Mouse (Mus musculus) adrenal gland, adult 8-10 months (tissue): ENCODE measurements around the gene Lpar2. TPM values are rescaled to one million over a fixed set of nuclear protein-coding genes. Genes with fewer than 3 reads are reported as not detected.
A peak's percentile ranks its signal among the peaks of the same experiment; 100 is the strongest.

ENCODE experiments used
- DNase-seq: peaks from one replicate; pipeline ENCODE4 v3.0.0; 2022
- total RNA-seq, 4 experiments: library from RNA; stranded (reverse); gene quantifications; 2 replicates each; pipeline ENCODE4 v1.2.4; 2022

Lpar2 gene
- total RNA-seq = 1 to 10 TPM; 2.4 to 4.8 (median 3.6) TPM

DNA sequence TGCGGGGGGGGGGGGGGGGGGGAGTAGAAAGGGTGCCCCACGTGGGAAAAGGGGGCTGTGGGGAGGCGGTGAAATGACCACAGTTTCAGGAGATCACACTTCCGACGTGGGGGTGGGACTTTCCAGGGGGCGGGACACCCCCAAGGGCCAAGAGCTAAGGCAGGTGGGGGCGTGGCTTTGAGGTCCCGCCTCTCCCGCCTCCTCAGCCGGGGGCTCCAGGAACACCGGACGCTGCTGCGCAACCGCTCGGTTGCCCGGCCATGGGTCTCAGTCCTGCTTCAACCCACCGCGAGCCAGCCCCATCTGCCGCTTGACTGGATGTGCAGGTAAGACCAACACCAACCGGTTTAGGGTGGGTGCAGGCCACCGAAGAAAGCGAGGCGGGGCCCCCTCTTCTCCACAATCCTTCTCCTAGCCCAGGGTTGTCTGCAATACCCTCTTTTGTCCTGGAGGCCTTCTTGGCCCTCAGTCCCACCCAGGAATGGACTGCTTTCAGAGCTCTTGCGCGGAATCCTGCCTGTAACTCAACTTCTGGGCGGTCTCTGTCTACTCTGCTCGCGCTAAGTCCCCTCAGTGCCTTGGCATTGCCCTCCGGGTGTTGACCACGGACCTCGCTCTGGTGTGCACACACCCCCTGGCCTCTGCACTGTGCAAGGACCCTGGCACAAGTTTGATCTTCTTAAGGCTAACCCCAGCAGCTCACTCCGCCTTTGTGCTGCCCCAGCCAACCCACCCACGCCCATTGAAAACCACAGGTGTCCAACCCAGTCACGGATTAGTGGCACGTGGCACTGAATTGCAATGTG, at the start of gene Lpar2:
Gene Lpar2, plus strand, starts transcription at position 44 of the 806 bp plus-strand sequence.
- peak; percentile 52 for DNase-seq

DNA sequence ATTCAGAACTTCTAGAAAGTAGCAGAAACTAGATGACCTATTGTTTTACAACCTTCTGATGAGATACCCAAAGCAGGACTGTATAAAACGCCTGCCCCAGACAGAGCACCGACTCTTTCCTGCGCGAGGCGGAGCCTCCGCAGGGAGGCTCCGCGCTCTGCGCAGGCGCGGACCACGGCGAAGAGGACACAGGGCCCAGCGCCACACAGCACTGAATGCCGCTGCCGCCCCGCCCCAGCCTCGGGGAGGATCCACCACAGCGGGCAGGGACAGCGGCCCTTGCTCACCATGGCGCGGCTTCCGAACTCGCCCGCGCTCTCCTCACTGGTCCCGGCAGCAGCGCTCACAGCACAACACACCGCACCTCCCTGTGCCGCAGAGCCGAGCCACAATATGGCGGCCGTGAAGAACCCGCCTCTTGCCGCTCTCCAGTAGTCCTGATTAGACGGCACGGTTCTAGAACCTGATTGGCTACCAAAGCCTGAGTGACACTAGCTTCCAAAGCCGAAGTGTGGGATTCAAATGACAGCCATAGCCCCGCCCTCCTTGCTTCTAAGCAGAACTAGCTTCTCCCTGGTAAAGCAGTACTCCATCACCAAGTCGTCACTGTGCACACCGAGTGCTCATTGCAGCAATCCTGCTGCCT, 47.6 kb upstream of the Lpar2 start, which contains the start of gene Gm20422:
Gene Gm20422, minus strand, starts transcription at position 384 of the 646 bp plus-strand sequence.
- peak; percentile 87 for DNase-seq

- DNase-seq = no peak
These were observed 47.1 kb upstream of the Lpar2 start for GRCm38 (mm10) chr8:69775149-69775534.

GRCm38 (mm10) chr8:69777111-69777510, 45.1 kb upstream of the Lpar2 start:
- DNase-seq = no peak

- no peak for DNase-seq
These were observed 33.1 kb upstream of the Lpar2 start for GRCm38 (mm10) chr8:69789105-69789504.

DNA sequence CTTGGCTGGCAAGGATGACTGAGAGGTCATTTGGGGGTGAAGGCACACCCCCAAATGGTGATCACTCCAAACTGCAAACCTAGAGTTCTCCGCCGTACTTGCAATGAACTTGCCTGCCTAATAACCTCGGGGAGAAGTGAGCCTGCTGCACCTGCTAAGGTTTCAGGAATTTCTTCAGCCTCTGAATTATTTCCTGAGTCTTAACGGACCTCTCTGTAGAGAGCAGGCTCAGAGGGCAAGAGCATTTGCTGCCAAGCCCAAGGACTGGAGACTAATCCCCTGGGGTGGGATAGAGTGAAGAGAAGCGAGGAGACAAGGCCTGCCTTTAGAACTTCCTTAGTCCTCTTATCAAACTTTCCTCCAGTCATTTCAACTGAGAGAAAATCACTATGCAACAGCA, 32.5 kb upstream of the Lpar2 start:
- no peak for DNase-seq

GRCm38 (mm10) chr8:69790364-69790763, 31.9 kb upstream of the Lpar2 start:
- DNase-seq = no peak

GRCm38 (mm10) chr8:69790773-69791367, 31.4 kb upstream of the Lpar2 start, which contains the start of the genes Atp13a1 and Zfp866:
Atp13a1 (plus strand) TSS chr8:69791163.
Zfp866 (minus strand) TSS chr8:69791178.
- peak; percentile 78 for DNase-seq

GRCm38 (mm10) chr8:69791415-69792068, 30.7 kb upstream of the Lpar2 start:
- no peak for DNase-seq

DNA sequence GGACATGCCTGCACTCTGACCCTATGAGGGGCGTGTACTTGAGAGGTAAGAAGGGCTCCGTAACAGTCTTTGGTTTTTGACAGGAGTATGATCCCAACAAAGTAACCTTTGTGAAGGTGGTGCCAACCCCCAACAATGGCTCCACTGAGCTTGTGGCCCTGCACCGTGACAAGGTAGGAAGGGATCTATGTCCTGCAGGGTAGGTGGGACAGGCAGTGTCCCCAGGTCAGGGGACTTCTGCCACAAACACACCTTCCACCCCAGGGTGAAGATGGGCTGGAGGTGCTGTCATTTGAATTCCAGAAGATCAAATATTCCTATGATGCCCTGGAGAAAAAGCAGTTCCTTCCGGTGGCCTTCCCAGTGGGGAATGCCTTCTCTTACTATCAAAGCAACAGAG, 28.6 kb upstream of the Lpar2 start:
- DNase-seq = no peak

DNA sequence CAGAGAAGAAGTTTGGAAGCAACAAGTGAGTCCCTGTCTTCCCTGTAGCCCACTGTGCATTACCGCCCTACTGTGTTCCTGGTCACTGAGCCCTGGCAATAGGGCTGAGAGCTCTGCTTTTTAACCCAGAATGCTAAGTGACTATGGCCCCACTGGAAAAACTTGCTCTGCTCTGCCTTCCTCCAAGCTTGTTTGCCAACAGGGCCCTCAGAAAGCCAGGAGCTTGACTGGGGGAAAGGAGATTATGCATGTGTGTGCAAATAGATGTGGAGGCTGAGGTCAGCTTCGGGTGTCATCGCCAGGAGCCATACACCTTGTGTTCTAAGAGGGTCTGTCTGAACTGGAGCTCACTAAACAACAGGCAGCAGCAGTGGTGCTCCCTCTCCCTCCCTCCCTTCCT, 28.1 kb upstream of the Lpar2 start:
- DNase-seq = no peak

DNA sequence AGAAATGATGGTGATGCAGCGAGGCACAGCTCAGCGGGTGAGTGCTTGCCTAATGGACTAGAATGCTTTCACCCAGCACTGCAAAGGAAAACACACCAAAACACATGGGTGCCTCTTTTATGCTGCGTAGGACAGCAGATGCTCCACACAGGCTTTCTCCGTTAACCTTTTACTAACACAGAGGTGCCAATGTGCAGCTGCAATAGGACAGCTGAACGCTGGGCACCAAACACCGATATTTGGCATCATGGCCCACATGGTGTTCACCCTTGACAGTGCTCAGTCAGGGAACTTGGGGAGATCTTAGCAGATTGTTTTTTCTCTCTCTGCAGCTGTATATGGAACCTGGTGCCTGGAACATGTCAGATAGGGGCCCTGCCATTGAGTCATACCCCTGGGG, 27.3 kb upstream of the Lpar2 start:
- no peak for DNase-seq

DNA sequence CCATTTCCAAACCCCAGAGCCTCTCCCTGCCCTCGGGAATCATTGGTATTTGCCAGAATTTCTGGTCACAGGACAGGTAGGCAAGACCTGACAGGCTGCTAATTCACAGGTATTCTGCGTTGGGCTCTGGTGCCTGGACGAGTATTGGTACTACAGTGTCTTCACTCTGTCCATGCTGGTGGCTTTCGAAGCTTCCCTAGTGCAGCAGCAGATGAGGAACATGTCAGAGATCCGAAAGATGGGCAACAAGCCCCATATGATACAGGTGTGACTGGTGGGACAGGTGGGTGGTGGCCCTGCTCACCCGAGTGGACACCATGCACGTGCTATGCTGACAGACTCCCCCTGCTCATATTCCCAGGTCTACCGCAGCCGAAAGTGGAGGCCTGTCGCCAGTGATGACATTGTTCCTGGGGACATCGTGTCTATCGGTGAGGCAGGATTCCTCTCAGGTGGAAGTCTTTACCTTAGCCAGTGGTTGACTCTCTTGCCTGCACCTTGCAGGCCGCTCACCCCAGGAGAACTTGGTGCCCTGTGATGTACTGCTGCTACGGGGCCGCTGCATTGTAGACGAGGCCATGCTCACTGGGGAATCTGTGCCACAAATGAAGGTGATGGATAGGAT, 25.4 kb upstream of the Lpar2 start:
- DNase-seq = no peak

- DNase-seq = no peak
These were observed 24.6 kb upstream of the Lpar2 start for GRCm38 (mm10) chr8:69797661-69798060.

DNA sequence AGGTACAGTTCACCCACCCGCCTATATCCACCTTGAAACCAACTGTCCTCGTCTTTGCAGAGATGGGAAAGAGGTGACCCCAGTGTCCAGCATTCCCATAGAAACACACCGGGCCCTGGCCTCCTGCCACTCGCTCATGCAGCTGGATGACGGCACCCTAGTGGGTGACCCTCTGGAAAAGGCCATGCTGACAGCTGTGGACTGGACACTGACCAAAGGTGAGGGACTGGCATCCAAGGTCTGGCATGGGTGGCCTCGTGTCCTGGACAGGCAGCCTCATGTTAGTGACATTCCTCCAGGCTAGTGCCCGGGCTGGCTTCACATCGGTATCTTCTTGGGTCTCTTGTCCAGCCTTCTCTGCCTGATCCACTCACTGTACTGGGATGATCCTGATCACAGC, 23.0 kb upstream of the Lpar2 start:
- no peak for DNase-seq

DNA sequence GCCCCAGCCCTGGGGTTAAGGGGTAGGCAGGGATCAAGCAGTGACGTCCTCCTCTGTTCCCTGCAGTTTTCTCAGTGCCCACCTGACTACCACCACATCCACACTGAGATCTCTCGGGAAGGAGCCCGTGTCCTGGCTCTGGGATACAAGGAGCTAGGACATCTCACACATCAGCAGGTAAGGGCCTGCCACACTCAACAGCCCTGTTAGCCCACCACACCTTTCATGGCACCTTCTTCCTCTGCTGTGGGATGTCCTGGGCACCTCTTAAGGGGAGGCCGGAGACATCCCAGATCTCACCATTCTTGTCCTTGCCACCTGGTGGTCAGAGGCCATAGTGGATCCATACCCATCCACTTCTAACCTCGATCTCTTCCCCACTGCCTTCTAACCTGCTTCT, 22.3 kb upstream of the Lpar2 start:
- no peak for DNase-seq

- no peak for DNase-seq
These were observed 20.4 kb upstream of the Lpar2 start for GRCm38 (mm10) chr8:69801796-69802195.

DNA sequence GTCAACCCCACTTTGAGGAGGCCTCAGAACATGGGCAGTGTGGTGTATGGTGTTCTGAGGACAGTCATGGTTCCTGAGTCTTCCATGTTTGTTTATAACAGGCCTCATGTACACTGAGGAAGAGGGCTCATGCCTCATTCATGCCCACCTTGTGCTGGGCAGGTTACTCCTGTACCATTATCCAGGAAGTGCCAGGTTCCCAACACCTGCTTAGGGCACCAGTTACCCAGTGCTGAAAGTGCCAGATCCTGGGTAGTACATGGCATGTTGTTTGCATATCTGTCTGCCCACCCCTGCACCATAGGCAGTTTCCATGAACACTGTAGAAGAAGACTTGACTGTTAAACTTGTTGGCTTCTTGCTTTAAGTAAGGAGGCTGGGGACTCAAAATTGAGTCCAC, 20.0 kb upstream of the Lpar2 start:
- no peak for DNase-seq

DNA sequence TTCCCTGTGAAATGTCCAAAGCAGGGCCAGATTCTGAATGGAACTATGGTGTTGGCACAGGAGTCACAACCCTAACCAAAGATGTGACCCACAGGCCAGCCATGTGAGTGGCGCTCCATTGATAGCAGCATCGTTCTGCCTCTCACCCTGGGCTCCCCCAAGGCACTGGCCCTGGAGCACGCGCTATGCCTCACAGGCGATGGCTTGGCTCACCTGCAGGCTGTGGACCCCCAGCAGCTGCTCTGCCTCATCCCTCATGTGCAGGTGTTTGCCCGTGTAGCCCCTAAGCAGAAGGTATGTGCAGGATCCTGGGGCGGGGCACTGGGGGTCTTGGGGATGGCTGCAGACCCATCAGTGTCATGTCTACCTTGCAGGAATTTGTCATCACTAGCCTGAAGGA, 18.9 kb upstream of the Lpar2 start:
- no peak for DNase-seq

DNA sequence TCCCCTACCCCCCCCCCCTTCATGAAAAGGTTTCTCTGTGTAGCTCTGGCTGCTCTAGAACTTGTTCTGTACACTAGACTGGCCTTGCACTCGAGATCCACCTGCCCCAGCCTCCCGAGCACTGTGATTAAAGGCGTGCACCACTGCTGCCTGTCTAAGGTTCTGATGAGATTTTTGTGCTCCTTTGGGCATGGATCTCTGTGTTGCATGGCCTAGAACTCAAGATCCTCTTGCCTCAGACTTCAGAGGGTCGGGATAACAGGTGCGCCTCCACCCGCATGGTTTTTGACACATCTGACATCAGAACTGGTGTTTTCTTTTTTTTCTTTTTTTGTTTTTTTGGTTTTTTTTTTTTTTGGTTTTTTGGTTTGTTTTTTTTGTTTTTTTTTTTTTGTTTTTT, 17.7 kb upstream of the Lpar2 start:
- no peak for DNase-seq

DNA sequence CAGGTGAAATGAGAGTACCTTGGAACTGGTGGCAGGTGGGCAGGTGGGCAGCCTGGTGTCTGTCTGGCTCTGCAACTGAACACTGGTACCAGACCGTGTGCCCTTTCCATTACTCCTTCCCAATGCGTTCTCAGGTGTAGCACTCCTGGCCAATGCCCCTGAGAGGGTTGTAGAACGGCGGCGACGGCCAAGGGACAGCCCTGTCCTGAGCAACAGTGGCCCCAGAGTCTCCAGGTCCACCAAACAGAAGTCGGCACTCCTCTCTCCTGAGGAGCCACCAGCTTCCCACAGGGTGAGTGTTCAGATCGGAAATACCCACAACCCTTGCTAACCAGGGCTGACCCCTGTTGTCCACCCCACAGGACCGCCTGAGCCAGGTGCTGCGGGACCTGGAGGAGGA, 17.1 kb upstream of the Lpar2 start:
- DNase-seq = no peak

GRCm38 (mm10) chr8:69805491-69805890, 16.7 kb upstream of the Lpar2 start:
- DNase-seq = no peak

DNA sequence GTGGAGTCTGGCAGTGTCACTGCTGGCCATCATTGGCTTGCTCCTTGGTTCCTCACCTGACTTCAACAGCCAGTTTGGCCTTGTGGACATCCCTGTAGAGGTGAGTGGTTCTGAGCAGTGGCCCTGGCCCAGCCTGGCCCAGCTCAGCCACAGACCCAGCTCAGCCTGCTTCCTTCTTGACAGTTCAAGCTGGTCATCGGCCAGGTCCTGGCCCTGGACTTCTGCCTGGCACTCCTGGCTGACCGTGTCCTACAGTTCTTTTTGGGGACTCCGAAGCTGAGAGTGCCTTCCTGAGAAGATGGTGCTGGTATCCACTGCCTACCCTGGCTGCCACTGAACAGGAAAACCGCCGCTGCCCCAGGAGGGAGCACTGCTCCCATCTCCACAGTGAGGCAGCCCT, 15.0 kb upstream of the Lpar2 start:
- no peak for DNase-seq
